Mouse (Mus musculus): ENCODE measurements at regions not wholly inside any gene's neighbourhood (a gene's known extent, or its start where the extent isn't known, plus 50 kb on each side); places are given as distances from the start of the nearest gene placed in this dataset.

DNA sequence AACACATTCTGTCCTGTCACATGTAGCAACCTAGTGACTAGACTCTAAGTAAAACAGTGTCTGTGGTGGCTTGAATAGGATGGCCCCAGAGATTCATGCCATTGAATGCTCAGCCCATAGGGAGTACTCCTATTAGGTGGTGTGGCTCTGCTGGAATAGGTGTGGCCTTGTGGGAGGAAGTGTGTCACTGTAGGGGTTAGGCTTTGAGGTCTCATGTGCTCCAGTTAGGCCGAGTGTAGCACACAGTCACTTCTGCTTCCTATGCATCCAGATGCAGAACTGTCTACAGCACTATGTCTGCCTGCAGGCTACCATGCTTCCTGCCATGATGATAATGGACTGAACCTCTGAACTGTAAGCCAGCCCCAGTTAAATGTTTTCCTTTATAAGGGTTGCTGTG, 144.5 kb upstream of the Fbxo11 start:
- no peak for TF ChIP-seq POLR2A (IDR thresholded peaks at IDR 0.05; ENCODE audit: insufficient read depth, low read depth, low read length)
- no peak for TF ChIP-seq CTCF (IDR thresholded peaks at IDR 0.05; ENCODE audit: insufficient read depth, low read depth, low read length)

Measured in olfactory bulb, adult 2 months (tissue).